Mouse (Mus musculus) brown adipose tissue, adult 24 weeks (tissue): ENCODE data around the gene Mcl1. TPM values are rescaled to one million over a fixed set of nuclear protein-coding genes. Genes with fewer than 3 reads are reported as not detected.
"Not testable (repeated sequence)": the region's sequence is repeated elsewhere in the genome, so short reads cannot be mapped to it uniquely, and the experiment has no call there.

Source experiments
- H3K27ac ChIP-seq: fragments of 200-500 bp; replicated peaks from 2 replicates; pipeline ENCODE4 v1.5.1; 2012; ENCODE audit warnings: low read depth, mild to moderate bottlenecking, low read length
- H3K4me1 ChIP-seq: fragments of 200-500 bp; 2 replicates; pipeline ENCODE4 v1.6.1; 2012; ENCODE audit warnings: low read length, mixed read lengths; ENCODE audit not compliant: control insufficient read depth, insufficient read depth, insufficient read length
- H3K4me3 ChIP-seq: fragments of 200-500 bp; 2 replicates; pipeline ENCODE4 v1.5.1; 2012; ENCODE audit warnings: low read depth, mild to moderate bottlenecking, low read length, moderate library complexity; ENCODE audit not compliant: insufficient read depth
- polyA plus RNA-seq: library from polyadenylated mRNA; stranded (reverse); fragments of >200 nt; gene quantifications from 2 replicates; pipeline ENCODE4 v1.2.4, GENCODE M21; 2012; ENCODE audit not compliant: missing spikeins, insufficient read depth, insufficient read length

Mcl1 gene
- polyA plus RNA-seq, 1 experiment, result 56.1 TPM

DNA sequence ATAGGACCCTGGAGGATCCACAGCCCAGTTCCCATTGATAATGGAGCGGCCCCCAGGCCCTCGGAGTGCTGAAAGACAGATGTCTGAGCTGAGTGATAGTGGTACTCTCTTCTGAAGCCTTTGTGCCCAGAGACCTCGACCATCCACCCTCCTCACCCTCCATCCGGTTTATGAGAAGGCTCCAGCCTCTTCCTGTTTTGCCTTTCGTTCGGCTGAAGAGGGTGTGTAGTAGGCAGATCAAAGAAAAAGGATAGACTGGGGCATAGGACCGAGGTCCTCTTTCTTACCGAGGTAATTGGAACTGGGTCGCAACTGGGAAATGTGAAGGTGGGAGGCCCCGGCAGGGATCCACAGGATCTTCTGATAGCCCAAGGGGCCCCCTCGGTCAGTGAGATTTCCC lies 22.8 kb downstream of the Mcl1 start:
- Histone ChIP-seq H3K27ac (no peak overlapping the region), H3K4me1 (peaks cover 7% of the 10 kb centered on the region), H3K4me3 (no peak overlapping the region)

DNA sequence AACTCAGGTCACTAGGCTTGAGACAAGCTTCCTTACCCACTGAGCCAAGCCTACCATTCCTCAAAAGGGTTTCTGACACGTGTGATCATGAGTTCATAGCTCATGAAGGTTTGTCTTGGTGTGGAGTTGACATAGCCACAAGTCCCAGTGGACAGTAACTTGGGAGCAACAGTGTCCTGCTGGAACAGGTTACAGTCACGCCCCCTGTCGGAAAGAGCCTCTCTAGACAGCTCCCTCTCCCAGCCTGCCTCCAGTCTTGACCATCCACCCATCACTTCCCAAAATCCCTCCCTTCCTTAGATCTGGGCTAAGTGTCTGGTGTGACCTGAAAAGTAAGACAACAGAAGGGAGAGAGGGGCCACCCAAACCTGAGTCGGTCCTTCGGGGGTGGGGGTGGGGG lies 24.3 kb downstream of the Mcl1 start:
- H3K4me1 ChIP-seq, result peaks cover 3% of the 10 kb centered on the region; the same call in 1 of the 2 replicates
- H3K27ac ChIP-seq, result no peak overlapping the region

DNA sequence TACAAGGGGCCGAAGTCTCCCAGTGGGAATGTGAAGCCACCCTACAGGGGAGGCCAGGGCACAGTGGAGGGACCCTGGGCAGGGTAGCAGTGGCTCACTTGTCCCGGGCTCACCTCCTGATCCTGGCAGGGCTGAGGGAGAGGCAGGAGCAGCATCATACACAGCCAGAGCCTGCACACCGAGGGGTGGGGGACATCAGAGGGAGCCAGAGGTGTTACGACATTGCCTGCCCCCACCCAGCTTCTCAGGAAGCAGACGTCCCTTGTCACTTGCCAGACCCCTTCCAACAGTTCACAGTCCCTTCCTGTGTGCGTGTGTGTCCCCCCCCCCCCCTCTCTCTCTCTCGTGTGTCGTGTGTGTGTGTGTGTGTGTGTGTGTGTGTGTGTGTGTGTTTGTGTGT lies 26.3 kb downstream of the Mcl1 start:
- Histone ChIP-seq H3K4me1 (peaks cover 3% of the 10 kb centered on the region; the same call in 1 of the 2 replicates), H3K27ac (no peak overlapping the region), H3K4me3 (no peak overlapping the region)

More for the DNA sequence above, 24.3 kb downstream of the Mcl1 start:
- H3K4me3 ChIP-seq, result no peak overlapping the region

- no peak overlapping the region for H3K27ac ChIP-seq
- no peak overlapping the region for H3K4me3 ChIP-seq
- peaks cover 3% of the 10 kb centered on the region; the same call in 1 of the 2 replicates for H3K4me1 ChIP-seq
Measured at GRCm38 (mm10) chr3:95685301-95685700, 26.7 kb downstream of the Mcl1 start.

- H3K4me3 ChIP-seq, result no peak overlapping the region
- H3K27ac ChIP-seq, result no peak overlapping the region
- peaks cover 3% of the 10 kb centered on the region; the same call in 1 of the 2 replicates for H3K4me1 ChIP-seq
Measured at GRCm38 (mm10) chr3:95685701-95686100, 27.1 kb downstream of the Mcl1 start.

- H3K4me3 ChIP-seq, result peak overlapping the region; percentile 75; the same call in 1 of the 2 replicates
- H3K4me1 ChIP-seq, result peaks cover 3% of the 10 kb centered on the region; the same call in 1 of the 2 replicates
- no peak overlapping the region for H3K27ac ChIP-seq
Measured at GRCm38 (mm10) chr3:95686492-95687167, 28.0 kb downstream of the Mcl1 start.

GRCm38 (mm10) chr3:95687168-95687523 lies 28.6 kb downstream of the Mcl1 start:
- H3K4me3 ChIP-seq, result peak overlapping the region; percentile 75
- peaks cover 3% of the 10 kb centered on the region; the same call in 1 of the 2 replicates for H3K4me1 ChIP-seq
- no peak overlapping the region for H3K27ac ChIP-seq

DNA sequence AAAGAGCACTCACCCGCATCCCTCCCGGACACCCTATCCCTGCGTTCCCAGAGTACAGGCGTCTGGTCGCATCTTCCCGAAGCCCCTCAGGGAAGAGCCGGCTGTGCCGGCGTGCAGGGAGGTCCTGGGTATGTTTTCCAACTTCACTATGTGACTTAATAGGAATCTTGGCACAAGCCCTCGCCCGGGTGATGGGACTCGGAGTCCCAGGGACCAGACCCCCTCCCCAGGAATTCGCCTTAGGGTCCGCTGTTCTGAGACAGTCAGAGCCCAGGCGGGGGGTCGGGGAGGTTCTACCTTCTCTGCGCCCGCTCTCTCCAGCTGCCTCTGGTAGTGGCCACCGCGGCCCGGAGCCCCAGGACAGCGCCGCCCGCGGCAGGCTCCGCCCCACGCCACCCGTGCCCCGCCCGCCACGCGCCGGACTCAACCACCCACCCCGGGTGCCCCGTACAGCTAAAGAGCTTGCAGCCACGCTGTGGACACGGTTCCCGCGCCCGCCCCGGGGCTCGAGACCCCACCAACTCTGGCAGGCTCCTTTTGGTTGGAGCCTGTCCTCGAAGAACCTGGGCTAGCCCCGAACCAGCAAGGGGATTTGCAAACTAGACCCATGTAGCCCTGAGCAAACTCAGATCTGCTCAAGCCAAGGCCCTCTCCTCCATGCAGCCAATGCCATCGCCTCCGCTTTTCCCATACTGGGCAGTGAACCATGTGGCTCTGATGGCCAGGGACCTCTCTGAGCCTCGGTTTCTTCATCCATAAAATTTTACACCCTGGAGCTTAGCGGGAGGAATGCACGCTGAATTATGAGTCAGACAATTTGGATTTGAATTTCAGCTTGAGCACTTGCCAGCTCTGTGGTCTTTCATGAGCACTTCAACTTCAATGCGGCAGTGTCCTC lies 29.2 kb downstream of the Mcl1 start, which contains the start of gene Adamtsl4:
Adamtsl4 (minus strand) TSS at position 394 of the 898 bp plus-strand sequence.
- Histone ChIP-seq H3K4me1 (peaks cover 3% of the 10 kb centered on the region; the same call in 1 of the 2 replicates), H3K4me3 (peak within 1 kb of the TSS; percentile 75), H3K27ac (peak within 1 kb of the TSS; percentile 20; the same call in 1 of the 2 replicates)

DNA sequence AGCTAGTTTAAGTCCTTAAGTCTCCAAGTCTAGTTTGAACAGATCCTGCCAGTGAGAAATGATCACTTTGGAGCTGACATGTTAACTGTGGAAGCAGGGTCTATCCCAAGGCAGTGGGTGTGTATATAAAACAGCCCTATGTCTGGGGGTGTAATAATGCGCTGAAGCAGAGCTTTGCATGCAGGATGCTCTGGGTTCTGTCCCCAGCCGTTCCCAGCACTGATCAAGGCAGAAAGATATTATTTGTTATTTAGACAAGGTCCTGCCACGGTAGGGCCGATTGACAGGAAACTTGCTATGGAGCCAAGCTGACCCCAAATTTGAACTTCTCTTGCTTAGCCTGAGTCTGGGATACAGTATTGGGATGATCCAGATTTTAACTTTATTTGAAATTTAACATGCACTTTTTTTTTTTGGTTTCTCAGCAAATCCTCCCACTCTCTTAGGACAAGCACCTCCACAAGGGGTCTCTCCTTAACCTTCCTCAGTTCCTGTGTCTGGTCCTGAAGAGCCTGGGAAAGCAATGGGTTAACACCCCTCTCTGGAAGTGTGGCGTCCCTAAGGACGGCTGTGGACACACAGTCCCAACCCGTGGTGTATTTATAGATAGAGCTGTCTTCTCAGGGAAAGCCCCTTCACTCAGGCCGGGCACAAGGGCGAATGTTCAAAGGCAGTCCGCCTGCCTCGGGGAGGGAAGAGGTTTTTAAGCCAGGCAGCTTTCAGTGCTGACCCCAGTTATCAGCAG lies 30.8 kb downstream of the Mcl1 start:
- Histone ChIP-seq H3K4me3 (no peak overlapping the region), H3K27ac (no peak overlapping the region), H3K4me1 (peaks cover 12% of the 10 kb centered on the region)

- no peak overlapping the region for H3K4me3 ChIP-seq
- H3K4me1 ChIP-seq, result peaks cover 14% of the 10 kb centered on the region
- H3K27ac ChIP-seq, result no peak overlapping the region
Measured at GRCm38 (mm10) chr3:95689940-95690339, 31.4 kb downstream of the Mcl1 start.

- not testable (repeated sequence) for H3K27ac ChIP-seq, H3K4me3 ChIP-seq
- peaks cover 16% of the 10 kb centered on the region for H3K4me1 ChIP-seq
Measured at GRCm38 (mm10) chr3:95690552-95690951, 32.0 kb downstream of the Mcl1 start.

DNA sequence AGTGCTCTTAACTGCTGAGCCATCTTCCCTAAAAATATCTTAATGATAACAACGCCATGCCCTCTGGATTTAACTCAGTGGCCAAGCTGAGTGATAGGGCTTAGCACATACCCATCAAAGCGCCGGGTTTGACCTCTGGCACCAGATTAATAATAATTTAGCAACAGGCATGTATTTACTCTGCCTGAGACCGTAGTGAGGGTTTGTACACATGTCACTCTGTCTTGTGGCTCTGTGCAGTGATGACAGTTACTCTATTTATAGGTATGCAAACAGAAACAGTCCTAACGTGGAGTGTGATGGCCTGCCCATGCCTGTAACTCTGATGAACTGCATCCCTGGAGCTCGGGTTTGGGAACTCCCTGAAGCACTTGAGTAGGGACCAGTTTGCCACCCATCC lies 34.1 kb downstream of the Mcl1 start:
- no peak overlapping the region for H3K4me3 ChIP-seq
- H3K4me1 ChIP-seq, result peaks cover 13% of the 10 kb centered on the region
- H3K27ac ChIP-seq, result no peak overlapping the region

- Histone ChIP-seq H3K4me1 (peaks cover 13% of the 10 kb centered on the region), H3K4me3 (no peak overlapping the region), H3K27ac (peak overlapping the region; percentile 17)
Measured at GRCm38 (mm10) chr3:95693821-95694807, 35.5 kb downstream of the Mcl1 start.
